Mouse (Mus musculus): ENCODE measurements at regions not wholly inside any gene's neighbourhood (a gene's known extent, or its start where the extent isn't known, plus 50 kb on each side); places are given as distances from the start of the nearest gene placed in this dataset.

DNA sequence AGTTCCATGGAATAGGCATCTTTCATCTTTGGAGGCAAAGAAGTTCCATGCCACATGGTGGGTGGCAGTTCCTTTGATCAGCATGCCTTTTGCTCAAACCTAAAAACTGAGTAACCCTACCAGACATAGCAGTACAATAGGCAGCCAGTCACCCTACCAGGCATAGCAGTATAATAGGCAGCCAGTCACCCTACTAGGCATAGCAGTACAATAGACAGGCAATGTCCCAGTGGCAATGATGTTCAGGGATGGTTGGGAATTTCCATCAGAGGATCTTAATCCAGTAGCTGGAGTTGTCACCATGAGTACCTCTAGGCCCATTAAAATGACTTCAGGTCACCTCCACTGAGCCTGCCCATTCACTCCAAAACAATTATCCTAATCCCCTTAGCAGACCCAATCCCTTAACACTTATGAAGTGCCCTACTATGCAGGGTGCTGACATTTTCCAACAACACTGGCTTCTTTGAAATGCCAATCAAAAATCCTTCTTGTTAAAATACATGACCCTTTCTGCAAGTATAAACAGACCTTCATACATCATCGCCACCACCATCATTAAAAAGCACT, 523.5 kb upstream of the Mpdz start:
- no peak for DNase-seq

DNA sequence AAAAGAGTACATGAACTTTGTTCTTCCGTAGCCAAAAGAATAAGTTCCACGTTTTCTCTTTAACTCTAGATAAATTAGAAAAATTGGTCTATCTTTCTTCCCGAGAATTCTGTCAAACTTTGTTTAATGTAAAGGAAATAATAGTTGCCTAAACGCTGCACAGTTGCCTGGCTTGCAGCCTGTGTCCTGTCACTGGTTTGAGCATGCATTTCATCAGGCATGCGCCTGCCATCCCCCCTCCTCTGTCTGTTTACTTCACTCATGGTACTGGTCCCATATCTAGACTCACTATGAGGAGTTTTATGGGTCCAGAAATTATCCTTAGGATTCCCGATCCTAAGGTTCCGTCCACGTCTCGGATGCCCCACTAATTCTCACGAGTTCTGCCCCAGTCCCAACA, 520.5 kb upstream of the Mpdz start:
- DNase-seq, result no peak

DNA sequence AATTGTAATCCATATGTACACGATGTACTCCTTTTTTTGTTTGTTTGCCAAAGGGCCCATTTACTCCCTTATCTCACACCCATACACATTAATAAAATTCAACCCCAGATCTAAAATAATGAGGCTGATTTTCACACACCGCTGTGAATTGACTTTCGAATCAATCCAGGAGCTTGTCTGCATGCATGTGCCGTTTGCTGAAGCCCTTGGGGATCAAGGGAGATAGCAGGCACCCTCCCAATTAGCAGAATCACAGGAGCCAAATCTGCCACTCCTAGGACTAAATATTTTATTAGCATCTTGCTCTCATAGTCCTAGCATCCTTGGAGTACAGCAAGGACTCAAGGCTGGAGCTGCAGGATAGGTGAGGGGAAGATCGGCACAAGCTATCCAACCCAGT, 520.0 kb upstream of the Mpdz start:
- no peak for DNase-seq

DNA sequence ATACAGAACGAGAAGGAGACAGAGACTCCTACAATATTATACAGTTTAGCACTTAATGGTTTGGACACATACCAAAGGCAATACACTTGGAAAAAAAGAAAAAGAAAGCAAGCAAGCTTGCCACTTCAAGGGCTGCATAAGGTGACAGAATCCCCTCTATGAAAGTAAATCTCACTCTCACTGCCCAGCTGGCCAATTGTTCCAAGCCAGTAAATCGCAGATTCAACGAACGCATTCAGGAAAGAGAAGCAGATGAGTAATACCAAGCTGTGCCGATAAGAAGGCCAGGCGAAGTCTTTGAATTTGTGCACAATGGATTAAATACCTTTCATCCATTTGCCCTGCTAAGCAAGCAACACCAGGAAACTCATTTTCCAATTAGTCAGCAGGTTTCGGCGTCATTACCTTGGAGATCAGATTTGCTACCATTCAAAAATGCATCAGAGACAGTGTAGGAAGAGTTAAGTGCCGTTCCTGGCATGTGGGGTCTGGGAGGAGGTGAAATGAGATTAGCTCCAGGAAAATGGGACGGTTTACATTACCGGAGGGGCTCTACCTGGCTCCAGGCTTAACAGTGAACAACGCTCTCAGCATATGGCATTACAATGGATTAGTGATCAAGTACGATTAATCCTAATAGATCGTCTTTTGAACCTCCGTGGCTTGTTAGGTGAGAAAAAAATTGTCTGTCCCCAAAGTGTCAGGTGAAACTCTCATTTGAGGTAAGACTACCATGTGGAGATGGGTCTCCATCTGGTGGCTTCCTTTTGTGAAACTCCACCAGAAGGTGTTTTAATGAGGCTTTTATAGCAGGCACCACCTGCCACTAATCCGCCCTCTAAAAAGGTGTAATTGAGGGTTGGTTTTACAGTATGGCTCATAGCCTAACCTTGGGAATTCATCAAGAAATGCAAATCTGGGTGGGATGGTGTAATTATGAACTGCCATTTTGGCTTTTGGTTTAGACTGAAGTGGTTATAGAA, 518.2 kb upstream of the Mpdz start:
- no peak for DNase-seq

DNA sequence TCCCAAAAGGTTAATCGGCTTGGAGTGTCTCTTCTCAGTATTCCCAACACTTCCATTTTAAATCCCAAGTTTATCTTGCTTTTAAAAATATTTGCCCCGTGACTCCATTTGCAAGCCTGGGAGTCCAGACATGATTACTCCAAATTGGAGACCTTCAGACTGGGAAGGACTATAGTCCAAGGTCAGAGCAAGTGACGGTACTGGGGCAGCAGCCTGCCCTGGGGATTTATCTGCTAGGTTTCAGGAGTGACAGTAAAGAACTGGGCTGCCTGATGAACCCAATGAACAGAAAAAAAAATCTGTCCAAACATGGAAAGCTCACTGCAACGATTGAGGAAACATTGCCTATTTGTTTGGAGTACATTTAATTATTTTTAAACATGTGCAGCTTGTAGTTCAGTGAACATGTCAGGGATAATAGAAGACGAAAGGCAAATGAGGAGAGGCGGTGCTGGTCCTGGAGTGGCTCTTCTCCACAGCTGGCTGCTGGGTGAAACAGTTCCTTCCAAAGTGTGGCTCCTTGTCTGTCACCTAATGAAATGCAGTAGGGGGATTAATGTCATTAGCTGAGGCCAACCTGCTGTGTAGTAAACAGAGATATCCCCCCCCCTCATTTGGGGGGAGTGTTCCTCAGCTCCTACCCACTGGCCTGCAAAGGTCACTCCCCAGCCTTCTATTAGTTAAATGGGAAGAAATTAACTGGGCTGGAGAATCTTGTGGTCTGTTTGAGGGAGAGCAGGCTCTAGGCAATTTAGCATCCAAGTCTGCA, 514.5 kb upstream of the Mpdz start:
- no peak for DNase-seq

DNA sequence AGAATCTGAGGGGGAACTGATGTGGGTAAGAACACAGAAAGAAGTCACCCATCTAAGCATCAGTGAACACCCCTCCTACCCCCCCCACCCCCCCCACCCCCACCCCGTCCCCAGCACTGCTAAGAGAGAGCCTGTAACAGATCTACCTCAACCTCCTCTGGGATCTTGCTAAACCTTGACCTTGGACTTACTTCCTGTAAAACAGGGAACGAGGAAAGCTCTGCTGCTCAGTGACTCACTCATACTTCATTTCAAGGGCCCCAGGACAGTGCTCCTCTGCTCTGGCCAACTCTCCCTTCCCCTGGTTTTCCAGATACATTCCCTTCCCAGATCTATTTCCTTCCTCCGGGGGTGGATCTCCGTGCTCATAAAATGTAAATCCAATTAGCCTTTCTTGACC, 510.4 kb upstream of the Mpdz start:
- DNase-seq, result no peak

DNA sequence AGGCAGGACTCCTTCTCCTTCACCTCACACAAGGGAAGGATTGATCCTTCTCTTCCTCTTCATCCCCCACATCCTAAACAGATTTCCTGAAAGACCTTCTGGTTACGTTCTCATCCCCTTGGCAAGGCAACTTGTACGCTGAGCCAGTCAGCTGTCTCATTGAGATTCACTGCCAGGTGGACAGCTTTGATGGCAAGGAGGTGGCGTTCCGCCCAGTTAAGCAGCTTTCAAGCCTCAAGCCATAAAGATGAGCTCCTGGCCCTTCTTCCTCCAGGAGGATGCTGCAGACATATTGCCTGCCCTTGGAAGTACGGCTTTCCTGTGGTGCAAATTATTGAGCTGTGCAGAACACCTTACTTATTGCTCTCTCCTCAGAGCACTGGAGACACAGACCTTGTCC, 494.8 kb upstream of the Mpdz start:
- peak; percentile 8 for DNase-seq

DNA sequence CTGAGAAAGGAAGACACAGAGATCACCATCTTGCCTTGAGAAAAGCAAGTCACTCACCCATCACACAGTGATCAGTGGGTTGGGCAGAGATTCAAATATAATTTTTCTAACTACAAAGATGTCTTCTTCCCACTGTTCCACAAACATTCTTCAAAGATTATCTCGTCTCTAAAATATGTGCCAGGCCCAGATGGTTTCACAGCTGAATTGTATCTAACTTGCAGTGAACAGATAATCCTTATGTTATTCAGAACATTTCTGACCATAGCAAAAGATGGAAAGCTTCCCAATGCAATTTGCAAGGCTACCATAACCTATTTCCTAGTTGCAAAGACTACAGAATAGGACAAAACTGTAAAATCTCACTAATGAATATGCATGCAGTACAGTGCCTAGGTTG, 488.3 kb upstream of the Mpdz start:
- DNase-seq, result no peak

DNA sequence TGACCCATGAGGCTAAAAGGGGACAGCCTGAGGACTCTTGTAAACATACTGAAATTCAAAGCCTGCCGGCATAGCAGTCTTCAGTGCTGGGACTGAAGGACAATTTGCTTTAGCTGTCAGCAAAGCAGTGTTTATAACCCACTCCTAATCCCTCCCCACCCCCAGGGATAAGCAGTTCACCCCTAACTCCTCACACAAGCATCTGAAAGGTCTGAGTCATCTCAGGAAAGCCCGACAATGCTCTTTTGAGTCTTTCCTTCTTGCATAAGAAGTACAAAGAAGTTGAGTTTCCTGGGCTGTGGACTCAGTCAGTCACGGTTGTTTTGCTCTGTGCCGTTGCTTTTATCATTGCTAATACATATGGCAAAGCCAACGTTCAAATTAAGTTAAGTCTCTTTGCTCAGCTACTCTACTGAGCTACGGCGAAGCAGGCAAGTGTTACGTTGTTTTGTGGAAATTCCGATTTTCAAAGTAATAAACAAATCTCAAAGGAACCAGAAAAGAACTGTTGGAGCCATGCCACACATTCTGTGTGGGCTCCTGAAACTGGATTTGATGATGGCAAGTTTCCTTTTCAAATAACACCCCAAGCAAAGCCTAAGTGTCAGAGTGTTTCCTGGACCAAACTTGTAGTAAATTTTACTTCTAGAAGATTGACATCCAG, 486.1 kb upstream of the Mpdz start:
- no peak for DNase-seq

DNA sequence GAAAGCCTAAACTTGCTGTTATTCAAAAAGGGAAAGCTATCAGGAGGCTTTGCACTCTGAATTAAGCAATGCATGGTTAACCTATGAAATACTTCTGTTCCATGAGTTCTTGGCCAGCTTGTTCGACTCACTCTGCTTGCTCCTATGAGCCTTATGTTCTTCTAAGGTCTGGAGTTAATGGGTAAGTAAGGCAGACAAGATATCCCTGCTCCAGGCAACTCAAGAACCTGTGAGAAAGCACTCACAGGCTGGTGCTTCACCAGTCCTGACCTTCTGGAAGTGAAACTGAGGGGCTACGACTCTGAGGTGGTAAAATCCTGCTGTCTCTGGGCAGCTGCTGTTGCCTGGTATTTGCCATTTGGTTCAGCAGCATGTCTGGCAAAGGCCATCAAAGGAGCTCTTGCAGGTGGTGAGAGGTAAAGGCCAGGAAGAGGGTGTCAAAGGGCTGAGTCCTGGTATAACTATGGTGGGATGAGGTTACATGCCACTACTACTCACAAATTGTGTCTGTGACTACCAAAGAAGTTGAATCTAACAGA, 484.6 kb upstream of the Mpdz start:
- DNase-seq, result no peak

DNA sequence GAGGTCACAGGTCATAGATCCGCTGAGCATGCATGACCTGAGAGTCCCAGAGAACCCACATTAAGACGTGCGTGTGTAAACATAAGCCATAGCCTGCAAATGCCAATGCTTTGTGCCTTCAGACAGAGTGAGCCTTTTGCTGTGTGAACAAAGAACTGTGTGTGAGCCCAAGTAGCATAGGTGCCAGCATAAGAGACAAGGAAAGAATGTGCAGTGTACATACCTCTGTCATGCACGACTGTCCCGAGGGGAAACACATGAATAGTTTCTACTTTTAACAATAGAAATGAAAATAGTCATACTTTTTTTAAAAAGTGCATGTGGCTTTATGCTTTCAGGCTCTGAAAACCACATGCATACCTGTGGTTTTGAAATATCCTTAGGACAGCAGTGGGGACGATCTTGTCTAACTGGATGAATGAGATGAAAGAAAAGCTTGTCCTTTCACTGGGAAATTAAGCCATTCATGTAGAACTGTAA, 484.1 kb upstream of the Mpdz start:
- no peak for DNase-seq

DNA sequence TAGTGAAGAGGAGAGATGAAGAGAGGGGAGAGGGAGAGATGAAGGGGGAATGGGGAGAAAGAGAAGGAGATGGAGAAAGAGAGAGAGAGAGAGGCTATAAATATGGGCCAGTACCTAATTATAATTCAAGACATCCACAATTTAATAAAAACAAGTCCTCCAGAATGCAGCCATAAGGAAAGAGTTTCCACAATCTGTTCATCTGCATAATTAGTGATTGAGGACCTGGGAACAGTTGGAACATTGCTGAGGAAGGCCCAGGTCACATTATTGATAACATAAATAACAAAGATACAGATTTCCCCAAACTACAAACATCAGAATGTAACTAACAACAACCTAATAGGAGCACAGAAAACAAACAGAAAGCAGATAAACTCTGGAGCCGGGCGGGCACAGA, 483.0 kb upstream of the Mpdz start:
- DNase-seq, result no peak

DNA sequence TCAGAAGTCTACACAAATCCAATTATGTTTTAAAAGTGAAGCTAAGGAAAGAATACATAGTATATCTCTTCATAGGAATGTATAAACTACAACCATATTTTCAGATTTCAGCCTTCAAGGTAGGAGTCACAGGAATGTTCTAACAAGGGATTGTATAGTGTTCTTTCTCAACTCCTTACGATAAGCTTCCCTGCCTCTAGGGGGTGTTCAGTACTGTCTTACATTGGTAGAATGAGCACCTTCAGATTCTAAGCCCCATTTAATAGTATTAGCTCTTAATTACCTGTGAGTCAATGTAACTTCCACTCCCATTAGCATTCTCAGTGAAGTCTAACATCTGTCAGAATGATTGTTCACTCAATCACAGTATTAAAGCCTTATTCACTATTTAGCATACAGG, 481.5 kb upstream of the Mpdz start:
- no peak for DNase-seq

DNA sequence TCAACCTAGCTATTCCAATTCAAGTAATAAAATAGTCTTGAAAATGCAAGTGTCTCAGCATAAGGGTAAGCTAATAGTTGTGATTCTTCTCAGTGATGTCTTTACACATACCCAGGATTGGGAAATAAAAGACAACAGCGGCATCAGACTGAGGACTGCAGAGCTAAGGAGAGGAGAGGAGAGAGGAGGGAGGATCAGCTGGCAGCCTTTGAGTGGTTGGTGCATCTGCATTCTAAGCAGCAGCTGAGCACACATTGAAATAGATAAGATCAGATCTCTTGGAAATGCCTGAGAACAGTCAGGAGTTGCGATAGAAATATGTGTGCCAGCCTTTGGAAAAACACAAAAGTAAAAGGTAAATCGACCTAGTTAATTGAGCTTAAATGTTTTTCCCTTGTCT, 480.3 kb upstream of the Mpdz start:
- DNase-seq, result no peak

DNA sequence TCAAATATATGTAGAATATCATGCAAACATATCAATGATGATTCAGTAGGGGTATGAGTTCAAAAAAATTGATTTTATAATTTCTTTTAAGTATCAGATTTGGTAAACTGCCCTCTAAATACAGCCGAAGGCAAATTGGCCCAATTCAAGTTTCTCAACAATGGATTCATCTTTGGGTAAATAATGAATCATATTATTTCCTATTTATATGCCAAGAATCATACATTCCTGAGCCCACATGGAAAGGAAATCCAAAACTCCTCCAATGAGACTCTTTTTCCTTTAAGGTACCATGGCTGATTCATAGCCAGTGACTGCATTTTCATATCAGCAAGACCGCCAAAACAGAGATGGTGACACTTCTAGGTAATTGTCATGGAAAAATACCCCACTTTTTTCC, 472.4 kb upstream of the Mpdz start:
- no peak for DNase-seq

DNA sequence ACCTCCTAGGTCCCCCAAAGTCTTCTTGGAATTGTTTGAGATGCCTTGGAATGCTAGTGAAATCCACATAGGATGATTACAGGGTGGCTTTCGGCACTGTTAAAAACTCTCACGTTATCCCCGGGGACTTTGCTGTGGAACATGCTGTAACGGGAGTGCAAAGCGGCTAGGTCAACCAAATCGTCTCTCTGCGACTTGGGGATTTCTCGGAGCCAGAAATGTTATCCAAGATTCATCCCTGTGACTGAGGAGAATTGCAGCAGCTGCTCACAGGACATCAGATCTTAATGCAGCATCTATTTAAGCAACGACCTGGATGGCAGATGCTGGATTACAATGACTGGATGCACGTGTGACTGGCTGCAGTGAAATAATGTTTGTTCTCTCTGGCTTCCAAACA, 470.7 kb upstream of the Mpdz start:
- DNase-seq, result peak; percentile 3

DNA sequence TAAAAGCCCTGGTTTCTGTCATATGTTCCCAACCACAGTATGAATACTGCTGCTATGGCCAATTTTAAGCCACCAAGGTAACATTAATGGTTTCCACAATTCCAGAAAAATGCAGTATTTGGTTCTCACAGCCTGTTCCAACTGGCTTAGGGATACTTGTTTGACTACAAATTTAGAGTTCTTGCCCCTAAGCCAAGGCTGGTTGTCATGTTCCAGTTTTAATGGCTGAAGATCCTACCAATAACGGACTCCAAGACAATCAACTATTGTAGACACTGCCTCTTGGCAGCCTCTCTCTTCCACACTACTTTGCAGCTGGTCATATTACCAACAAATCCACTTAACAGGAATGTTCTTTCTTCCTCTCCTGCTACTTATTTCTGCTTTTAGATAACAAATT, 470.0 kb upstream of the Mpdz start:
- DNase-seq, result no peak

DNA sequence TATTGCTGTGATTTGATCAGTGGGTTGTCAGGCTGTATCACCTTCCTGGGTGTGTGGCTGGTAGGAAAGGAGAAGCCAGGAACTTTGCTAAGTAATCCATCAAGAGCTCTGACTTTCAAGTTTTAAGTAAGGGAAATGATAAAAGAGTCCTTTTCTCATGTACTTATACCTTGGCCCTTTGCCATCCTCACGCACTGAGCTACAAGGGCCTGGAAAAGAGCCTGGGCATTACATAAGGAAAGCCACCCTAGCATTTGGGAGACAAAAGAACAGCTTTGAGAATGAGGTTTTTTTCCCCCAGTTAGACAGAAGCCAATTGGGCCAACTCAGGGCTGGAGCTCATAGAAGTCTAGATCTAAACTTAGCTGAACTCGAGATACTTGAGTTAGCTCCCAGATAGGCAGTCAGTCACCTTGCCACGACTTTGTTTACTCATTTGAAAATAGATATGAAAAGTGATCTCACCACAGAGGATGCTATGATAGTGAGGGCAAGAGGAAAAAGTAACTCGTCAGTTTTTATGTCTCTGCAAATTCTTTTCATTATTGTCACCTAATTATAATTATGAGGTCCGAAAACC, 457.4 kb upstream of the Mpdz start:
- no peak for DNase-seq

DNA sequence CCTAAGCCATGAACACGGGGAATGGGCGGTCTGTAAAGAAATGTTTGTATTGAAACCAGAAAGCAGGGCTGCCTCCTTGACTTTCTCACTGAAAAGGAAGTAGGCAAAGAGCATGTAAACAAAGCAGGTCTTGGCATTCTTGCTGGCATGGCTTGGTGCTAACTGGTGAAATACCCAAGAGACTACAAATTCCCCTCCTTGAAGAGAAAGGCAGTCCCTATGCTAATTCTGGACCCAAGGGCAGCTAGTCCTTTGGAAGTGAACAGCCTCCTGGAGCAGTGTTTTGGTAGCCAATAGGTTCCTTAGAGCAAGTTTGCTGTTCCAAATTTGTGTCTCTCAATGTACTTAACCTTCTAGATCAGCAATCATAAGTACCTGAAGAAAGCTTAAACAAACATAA, 456.0 kb upstream of the Mpdz start:
- no peak for DNase-seq

DNA sequence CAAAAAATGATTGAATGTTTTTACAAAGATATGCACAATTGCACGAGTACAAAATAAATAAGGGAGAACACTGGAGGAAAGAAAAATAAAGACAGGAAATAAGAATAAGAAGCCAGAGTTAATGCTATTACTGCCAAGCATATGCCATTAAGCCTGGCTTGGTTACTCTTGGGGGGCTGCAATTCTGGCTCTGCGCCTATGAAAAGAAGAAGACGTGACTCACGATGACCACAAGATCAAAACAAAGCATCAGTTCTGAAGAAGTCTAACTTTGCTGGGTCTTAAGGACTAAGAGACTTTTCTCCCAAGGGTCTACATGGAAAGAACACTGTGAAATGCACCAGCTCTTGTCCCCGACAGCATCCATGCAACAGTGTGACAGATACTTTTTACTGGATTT, 454.8 kb upstream of the Mpdz start:
- no peak for DNase-seq

DNA sequence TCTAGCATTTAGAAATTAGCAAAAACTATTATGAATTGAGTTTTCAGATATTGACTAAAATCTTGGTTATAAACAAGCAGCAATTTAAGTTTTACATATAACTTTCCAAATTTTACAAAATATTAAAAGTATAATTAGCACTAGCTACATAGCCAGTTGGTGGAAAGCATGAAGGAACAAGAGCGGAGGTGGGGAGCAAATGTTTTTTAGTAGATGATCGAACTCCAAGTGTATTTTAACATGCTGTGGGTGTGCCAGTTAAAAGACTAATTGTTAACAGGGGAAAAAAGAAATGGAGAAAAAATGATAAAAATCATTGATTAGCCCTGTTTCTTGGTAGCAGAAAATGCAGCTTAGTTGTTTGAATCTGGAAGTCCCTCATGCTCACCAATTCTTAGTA, 426.3 kb upstream of the Mpdz start:
- DNase-seq, result no peak

All from adrenal gland, postnatal 25 days (tissue).